Mouse (Mus musculus): ENCODE data around the gene 4930426L09Rik. TPM values are rescaled to one million over a fixed set of nuclear protein-coding genes. Genes with fewer than 3 reads are reported as not detected.
"Not testable (repeated sequence)": the region's sequence is repeated elsewhere in the genome, so short reads cannot be mapped to it uniquely, and the experiment has no call there.

Gene 4930426L09Rik
- polyA plus RNA-seq, 1 experiment from 2014 or later: 0.16 TPM

DNA sequence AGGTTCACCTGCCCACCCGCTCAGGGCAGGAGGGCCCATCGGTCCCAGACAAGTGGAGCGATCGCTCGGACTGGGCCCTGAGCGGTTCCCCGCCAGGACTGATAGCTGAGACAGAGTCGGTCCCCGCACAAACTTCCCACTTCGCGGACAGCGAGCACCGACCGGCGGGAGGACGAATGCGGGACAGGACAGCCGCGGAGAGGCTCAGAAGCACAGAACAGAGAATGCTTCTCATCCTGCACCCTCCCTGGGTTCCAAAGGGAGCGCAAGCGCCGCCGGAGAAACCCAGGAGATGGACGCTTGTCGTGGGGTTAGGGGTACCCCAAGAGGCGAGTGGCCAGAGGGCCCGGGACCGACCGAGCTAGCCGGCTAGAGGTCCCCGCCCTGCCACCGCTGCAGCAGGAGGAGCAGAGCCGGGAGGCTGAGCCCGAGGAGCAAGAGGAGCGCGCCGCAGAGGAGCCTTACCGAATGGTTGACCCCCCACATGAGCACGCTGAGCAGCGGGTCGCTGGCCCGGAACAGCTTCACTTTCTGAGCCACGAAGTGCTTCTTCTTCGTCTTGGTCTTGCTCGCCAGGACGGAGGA lies 664 bp upstream of the 4930426L09Rik start:
- H3K36me3 ChIP-seq: no peaks in the 10 kb centered on the region
- H3K9me3 ChIP-seq (replicated peaks): no peaks in the 10 kb centered on the region
- H3K27me3 ChIP-seq (ENCODE audit: low read depth, poor library complexity, severe bottlenecking): peaks cover 42% of the 10 kb centered on the region
- DNase-seq (ENCODE audit: low spot score): peak; percentile 74
- under 1% methylated on average over 46 of the region's 46 CpGs for WGBS
- H3K4me1 ChIP-seq: peaks cover 34% of the 10 kb centered on the region
- peak overlapping the region; percentile 85 for H3K4me3 ChIP-seq
- peak overlapping the region; percentile 92 for H3K27ac ChIP-seq (replicated peaks)

DNA sequence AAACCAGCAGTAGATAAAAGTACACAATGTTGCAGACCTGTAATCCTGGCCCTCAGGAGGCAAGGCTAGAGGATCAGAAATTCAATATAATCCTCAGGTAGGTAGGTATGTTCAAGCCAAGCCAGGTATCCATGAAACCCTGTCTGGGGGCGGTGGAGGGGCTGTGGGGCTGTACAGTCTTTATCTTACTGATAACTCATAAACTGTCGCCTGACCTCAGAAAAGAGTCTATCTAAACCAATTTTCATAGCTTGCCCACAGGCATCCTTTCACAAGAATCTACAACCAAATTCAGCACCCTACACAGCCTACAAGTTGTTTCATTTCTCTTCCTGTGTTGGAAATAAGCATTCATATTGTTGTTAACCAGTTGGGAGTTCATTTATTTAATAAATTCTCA lies 1.3 kb downstream of the 4930426L09Rik start:
- no peak for DNase-seq (ENCODE audit: low spot score)
- Histone ChIP-seq H3K36me3 (no peaks in the 10 kb centered on the region), H3K27ac (replicated peaks) (no peak overlapping the region), H3K27me3 (ENCODE audit: low read depth, poor library complexity, severe bottlenecking) (peaks cover 42% of the 10 kb centered on the region), H3K9me3 (replicated peaks) (no peaks in the 10 kb centered on the region), H3K4me3 (0 out of 2 replicates have a peak overlapping the region, but pooled peaks have one; percentile 85), H3K4me1 (peaks cover 34% of the 10 kb centered on the region)
- 98% methylated on average over 2 of the region's 2 CpGs for WGBS

DNA sequence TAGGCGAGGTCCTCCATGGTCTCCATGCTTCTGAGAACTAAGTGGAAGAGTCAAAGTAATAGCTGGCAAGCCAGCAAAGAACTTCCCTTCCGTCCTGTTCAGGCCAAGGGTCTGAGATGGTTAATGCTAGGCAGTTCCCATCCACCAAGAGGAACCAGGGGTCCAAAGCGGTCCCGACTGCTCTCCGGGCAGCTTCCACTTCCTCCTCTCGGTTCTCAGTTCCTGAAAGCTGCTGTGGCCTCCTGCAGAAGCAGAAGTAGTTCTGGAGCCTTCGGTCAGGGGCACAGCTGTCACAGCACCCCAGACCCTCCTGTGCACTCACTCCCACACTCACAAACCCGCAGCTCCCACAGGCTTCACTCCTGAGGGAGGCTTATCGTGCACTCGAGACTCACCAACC lies 6.7 kb downstream of the 4930426L09Rik start:
- Histone ChIP-seq H3K36me3 (no peaks in the 10 kb centered on the region), H3K27ac (replicated peaks) (no peak overlapping the region), H3K4me3 (no peak overlapping the region), H3K27me3 (ENCODE audit: low read depth, poor library complexity, severe bottlenecking) (peaks cover 22% of the 10 kb centered on the region), H3K4me1 (peaks cover 8% of the 10 kb centered on the region; the same call in 1 of the 2 replicates), H3K9me3 (replicated peaks) (no peaks in the 10 kb centered on the region)
- 84% methylated on average over 10 of the region's 10 CpGs for WGBS
- no peak for DNase-seq (ENCODE audit: low spot score)

DNA sequence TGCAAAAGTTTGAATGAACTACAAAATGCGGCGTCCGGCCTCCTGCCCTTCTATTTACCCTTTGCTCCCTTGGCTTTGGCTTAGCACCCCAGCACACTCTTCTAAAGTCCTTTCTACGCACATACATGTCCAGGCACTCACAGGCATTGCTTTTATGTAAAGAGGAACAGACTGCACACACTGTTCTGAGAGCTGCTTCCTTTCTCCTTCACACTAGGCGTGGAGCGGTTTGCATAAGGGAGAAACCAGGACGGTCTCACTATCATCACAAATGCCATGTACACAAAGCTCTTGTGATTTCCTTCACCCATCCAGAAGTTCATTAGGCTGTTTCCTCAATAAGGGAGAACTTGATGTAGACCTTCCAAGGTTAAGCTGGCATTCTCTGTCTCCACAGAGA lies 8.0 kb downstream of the 4930426L09Rik start:
- DNase-seq (ENCODE audit: low spot score): no peak
- H3K27me3 ChIP-seq (ENCODE audit: low read depth, poor library complexity, severe bottlenecking): peaks cover 10% of the 10 kb centered on the region
- WGBS: 86% methylated on average over 7 of the region's 7 CpGs
- no peaks in the 10 kb centered on the region for H3K9me3 ChIP-seq (replicated peaks)
- H3K4me3 ChIP-seq: no peak overlapping the region
- H3K36me3 ChIP-seq: no peaks in the 10 kb centered on the region
- peaks cover 8% of the 10 kb centered on the region; the same call in 1 of the 2 replicates for H3K4me1 ChIP-seq
- no peak overlapping the region for H3K27ac ChIP-seq (replicated peaks)

DNA sequence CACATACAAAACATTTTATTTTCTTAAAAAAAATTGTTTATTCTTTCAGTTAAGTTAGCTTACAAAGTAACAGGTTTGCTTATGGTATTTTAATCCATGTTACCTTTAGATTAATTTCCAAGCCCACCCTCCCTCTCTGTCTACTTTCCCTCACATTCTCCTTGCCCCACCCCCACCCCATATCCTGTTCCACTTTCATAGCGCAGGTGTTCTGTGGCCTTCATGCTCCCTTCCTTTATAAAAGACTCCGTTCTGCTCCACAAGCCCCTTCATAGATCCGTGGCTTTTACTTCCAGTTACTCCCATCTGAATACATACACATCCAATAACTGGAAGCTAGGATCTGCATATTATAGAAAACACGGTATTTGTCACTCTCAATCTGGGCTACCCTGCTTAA lies 9.4 kb downstream of the 4930426L09Rik start:
- DNase-seq (ENCODE audit: low spot score): no peak
- 84% methylated on average over 4 of the region's 4 CpGs for WGBS
- H3K4me1 ChIP-seq: peaks cover 8% of the 10 kb centered on the region; the same call in 1 of the 2 replicates
- no peaks in the 10 kb centered on the region for H3K9me3 ChIP-seq (replicated peaks)
- H3K4me3 ChIP-seq: no peak overlapping the region
- H3K27ac ChIP-seq (replicated peaks): no peak overlapping the region
- no peaks in the 10 kb centered on the region for H3K36me3 ChIP-seq
- peaks cover 3% of the 10 kb centered on the region; the same call in 1 of the 2 replicates for H3K27me3 ChIP-seq (ENCODE audit: low read depth, poor library complexity, severe bottlenecking)

DNA sequence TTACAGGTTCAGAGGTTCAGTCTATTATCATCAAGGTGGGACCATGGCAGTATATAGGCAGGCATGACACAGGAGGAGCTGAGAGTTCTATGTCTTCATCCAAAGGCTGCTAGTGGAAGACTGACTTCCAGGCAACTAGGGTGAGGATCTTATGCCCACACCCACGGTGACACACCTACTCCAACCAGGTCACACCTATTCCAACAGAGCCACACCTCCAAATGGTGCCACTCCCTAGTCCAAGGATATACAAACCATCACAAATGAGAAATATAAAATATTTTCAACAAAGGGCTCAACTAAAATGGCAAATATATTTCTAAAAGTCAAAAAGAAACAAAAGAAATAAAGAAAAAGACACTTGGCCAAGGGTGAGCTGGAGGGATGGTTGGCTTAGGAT lies 12.4 kb downstream of the 4930426L09Rik start:
- H3K36me3 ChIP-seq; H3K9me3 ChIP-seq (replicated peaks); H3K4me1 ChIP-seq; H3K27ac ChIP-seq (replicated peaks); DNase-seq (ENCODE audit: low spot score); H3K4me3 ChIP-seq; H3K27me3 ChIP-seq (ENCODE audit: low read depth, poor library complexity, severe bottlenecking): not testable (repeated sequence)
- WGBS: 77% methylated on average over 1 of the region's 1 CpGs

DNA sequence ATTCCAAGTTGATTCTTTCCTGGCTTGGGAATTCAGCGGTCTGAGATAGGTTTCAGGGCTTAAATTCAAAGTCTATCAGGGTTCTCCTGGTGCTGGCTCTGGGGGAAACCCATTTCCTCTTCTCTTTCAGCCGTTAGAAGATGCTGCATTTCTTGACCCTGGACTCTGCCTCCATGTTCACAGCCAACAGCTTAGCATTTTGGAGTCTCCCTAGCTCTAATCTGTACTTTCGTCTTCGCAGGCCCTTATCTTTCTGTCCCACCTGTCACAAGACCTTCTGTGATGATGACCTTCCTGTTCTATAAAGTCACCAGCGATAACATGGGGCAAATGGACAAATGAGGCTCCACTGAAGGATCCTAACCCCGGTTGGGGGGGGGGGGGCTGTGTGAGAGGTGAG lies 13.3 kb downstream of the 4930426L09Rik start:
- DNase-seq (ENCODE audit: low spot score): no peak
- Histone ChIP-seq H3K27me3 (ENCODE audit: low read depth, poor library complexity, severe bottlenecking) (no peaks in the 10 kb centered on the region), H3K4me1 (peaks cover 8% of the 10 kb centered on the region; the same call in 1 of the 2 replicates), H3K36me3 (no peaks in the 10 kb centered on the region), H3K9me3 (replicated peaks) (no peaks in the 10 kb centered on the region), H3K27ac (replicated peaks) (no peak overlapping the region), H3K4me3 (no peak overlapping the region)
- WGBS: 87% methylated on average over 6 of the region's 6 CpGs

DNA sequence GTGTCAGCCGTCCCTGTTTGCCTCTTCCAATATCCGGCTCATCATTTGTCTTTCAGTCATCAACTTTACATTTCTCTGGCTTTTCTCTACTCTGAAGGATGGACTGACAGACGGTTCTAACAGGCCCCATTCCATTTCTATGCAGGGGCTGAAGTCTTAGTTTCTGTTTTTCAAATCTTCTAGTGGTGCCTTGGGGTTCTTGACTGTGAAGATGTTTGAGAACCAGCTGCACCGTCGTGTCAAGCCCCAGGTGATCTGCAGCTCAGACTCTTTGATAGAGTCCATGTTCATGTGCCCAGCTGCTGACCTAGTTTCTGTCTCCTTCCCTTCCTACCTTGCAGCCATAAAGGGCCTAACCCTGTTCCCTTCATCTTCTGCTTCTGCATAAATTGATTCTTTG lies 18.2 kb downstream of the 4930426L09Rik start:
- no peak for DNase-seq (ENCODE audit: low spot score)
- 90% methylated on average over 5 of the region's 5 CpGs for WGBS
- H3K4me1 ChIP-seq: no peaks in the 10 kb centered on the region
- H3K9me3 ChIP-seq (replicated peaks): no peaks in the 10 kb centered on the region
- H3K4me3 ChIP-seq: no peak overlapping the region
- no peak overlapping the region for H3K27ac ChIP-seq (replicated peaks)
- H3K36me3 ChIP-seq: no peaks in the 10 kb centered on the region
- H3K27me3 ChIP-seq (ENCODE audit: low read depth, poor library complexity, severe bottlenecking): no peaks in the 10 kb centered on the region

DNA sequence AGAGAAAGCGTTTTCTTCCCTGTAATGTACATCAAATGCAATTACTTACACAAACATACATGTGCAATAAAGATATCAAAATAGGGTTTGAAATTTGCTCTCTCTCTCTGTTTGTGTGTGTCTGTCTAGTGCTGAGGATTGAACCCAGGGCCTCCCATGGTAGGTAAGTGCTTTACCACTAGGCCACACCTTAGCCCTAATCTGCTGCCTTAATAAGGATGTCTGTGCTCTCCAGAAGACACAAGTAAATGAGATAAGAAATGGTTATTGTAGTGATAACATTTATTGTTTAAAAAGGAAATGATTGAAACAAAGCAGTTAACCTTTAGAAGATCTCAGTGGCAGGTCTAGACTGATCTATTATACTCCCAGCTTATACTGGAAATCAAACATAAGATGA lies 18.7 kb downstream of the 4930426L09Rik start:
- H3K27ac ChIP-seq (replicated peaks): no peak overlapping the region
- H3K4me3 ChIP-seq: no peak overlapping the region
- no peak for DNase-seq (ENCODE audit: low spot score)
- no peaks in the 10 kb centered on the region for H3K27me3 ChIP-seq (ENCODE audit: low read depth, poor library complexity, severe bottlenecking)
- no peaks in the 10 kb centered on the region for H3K4me1 ChIP-seq
- H3K9me3 ChIP-seq (replicated peaks): no peaks in the 10 kb centered on the region
- 76% methylated on average over 1 of the region's 1 CpGs for WGBS
- H3K36me3 ChIP-seq: no peaks in the 10 kb centered on the region

DNA sequence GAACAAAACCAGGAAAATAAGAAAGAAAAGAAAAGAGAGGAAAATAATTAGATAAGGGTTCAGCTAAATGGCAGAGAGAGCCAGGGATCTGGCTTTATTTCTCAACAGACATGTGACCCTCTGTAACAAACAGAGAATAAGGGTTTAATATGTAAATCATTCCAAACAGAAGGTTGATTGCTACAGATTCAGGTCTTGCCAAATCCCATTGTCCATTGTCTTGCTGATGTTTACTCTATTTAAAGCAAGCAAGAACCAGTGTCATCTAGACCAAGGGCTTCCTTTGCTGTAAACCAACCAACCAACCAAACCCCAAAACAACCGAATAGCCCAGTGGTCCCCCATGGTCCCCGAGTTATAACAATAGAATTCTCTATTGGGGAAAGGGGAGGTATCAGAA lies 19.9 kb downstream of the 4930426L09Rik start:
- no peaks in the 10 kb centered on the region for H3K4me1 ChIP-seq
- H3K27me3 ChIP-seq (ENCODE audit: low read depth, poor library complexity, severe bottlenecking): no peaks in the 10 kb centered on the region
- no peaks in the 10 kb centered on the region for H3K36me3 ChIP-seq
- WGBS: 57% methylated on average over 2 of the region's 2 CpGs
- H3K27ac ChIP-seq (replicated peaks): no peak overlapping the region
- no peak for DNase-seq (ENCODE audit: low spot score)
- H3K9me3 ChIP-seq (replicated peaks): no peaks in the 10 kb centered on the region
- H3K4me3 ChIP-seq: no peak overlapping the region

DNA sequence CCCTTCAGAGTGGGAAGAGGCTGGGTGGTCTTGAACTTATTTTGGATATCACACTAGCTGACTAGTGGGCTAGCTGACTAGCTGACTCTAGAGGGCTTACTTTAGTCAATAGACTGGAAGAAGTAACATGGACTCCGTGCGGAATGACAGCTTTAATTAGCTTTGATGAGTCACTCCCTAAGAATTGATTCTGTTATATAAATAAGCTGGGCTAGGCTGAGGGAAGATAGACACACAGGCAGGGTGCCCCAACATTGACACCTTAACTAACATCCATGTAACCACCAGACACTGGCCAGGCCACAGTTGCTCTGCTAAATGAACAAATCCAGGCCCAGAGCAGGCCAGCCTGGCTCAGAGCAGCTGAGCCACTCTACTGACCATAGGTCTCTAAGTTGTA lies 26.7 kb downstream of the 4930426L09Rik start:
- H3K9me3 ChIP-seq (replicated peaks): no peaks in the 10 kb centered on the region
- H3K27ac ChIP-seq (replicated peaks): no peak overlapping the region
- H3K27me3 ChIP-seq (ENCODE audit: low read depth, poor library complexity, severe bottlenecking): no peaks in the 10 kb centered on the region
- no peak for DNase-seq (ENCODE audit: low spot score)
- WGBS: 79% methylated on average over 2 of the region's 2 CpGs
- H3K36me3 ChIP-seq: no peaks in the 10 kb centered on the region
- H3K4me1 ChIP-seq: no peaks in the 10 kb centered on the region
- no peak overlapping the region for H3K4me3 ChIP-seq

DNA sequence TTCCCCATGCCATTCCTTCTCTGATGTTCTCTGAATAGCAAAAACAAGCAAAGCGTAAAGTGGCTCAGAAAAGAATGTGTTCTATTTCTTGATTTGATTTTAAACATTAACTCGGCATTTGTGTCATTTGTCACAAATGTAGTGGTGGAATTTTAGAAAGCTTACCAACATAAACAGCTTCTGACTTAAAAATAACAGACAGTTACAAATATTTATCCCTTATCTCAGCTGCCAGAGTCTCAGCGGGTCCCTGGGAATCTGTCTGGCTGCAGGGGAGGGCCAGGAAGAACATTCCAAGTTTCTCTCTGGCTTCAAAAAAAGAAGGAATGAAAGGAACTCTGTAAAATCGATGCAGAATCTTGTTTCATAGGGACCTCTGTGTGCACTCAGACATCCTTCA lies 39.3 kb downstream of the 4930426L09Rik start:
- Histone ChIP-seq H3K27me3 (ENCODE audit: low read depth, poor library complexity, severe bottlenecking) (no peaks in the 10 kb centered on the region), H3K4me3 (no peak overlapping the region), H3K9me3 (replicated peaks) (no peaks in the 10 kb centered on the region; the same call in 1 of the 2 replicates), H3K27ac (replicated peaks) (no peak overlapping the region), H3K4me1 (no peaks in the 10 kb centered on the region), H3K36me3 (no peaks in the 10 kb centered on the region)
- DNase-seq (ENCODE audit: low spot score): no peak
- WGBS: 78% methylated on average over 4 of the region's 4 CpGs

DNA sequence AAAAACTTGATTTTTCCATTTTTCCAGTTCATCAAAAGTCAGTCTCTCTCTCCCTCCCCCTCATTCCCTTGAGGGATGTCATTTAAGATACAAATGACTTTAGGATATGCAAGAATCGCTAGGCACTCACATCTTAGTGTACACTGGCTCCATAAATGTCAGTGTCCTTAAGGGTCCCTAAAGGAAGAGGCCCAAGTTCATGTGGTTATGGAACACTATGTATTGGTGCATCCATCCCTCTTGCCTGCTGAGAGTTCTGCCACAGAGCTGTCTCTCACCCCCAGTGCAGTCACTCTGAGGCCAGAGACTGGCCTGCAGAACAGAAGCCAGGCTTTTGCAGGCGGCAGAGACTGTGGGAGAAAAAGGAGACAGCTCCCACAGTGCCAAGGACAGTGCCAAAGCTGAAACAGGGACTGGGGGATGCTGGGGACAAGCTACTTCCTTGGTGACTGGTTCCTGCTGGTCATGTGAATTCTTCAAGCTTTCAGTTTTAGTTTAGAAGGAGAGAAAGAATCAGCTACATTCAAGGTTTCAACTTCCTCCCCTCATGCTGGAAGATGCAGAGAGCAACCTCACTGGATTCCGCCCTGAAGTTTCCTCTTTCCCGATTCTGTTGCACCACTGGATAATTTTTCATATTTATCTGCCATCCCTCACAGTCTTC lies 39.9 kb downstream of the 4930426L09Rik start:
- H3K9me3 ChIP-seq (replicated peaks): no peaks in the 10 kb centered on the region; the same call in 1 of the 2 replicates
- 79% methylated on average over 4 of the region's 4 CpGs for WGBS

More for the DNA sequence above, 39.9 kb downstream of the 4930426L09Rik start:
- Histone ChIP-seq H3K36me3 (no peaks in the 10 kb centered on the region), H3K27ac (replicated peaks) (no peak overlapping the region), H3K4me3 (no peak overlapping the region), H3K27me3 (ENCODE audit: low read depth, poor library complexity, severe bottlenecking) (no peaks in the 10 kb centered on the region), H3K4me1 (no peaks in the 10 kb centered on the region)
- no peak for DNase-seq (ENCODE audit: low spot score)

Data from midbrain, embryonic 10.5 days (tissue).